ENCODE assay signal across 8 mouse cellular contexts in genomic region chr5:41884563-41884962, GRCm38 (mm10). TPM values are rescaled to one million over a fixed set of nuclear protein-coding genes. Genes with fewer than 3 reads are reported as not detected.
DNase-seq lines count a peak whose midpoint lies in the region; ATAC-seq and TF ChIP-seq lines count a peak whose summit lies in the region.

No protein-coding gene starts in this region.

- no peak overlapping the region for H3K27ac ChIP-seq in forebrain, embryonic 13.5 days
- H3K27ac ChIP-seq in kidney, embryonic 16.5 days (ENCODE audit: low read length): no peak overlapping the region
- H3K27ac ChIP-seq in limb, embryonic 14.5 days (replicated peaks; ENCODE audit: low read depth, low read length): no peak overlapping the region
- H3K27ac ChIP-seq in neural tube, embryonic 15.5 days (replicated peaks): no peak overlapping the region

- H3K4me1 ChIP-seq in forebrain, embryonic 13.5 days: 0 out of 2 replicates have a peak, but pooled peaks cover 4% of the 10 kb centered on the region
- H3K4me1 ChIP-seq in kidney, embryonic 16.5 days (ENCODE audit: insufficient read depth, low read length): 0 out of 2 replicates have a peak, but pooled peaks cover 3% of the 10 kb centered on the region
- 0 out of 2 replicates have a peak, but pooled peaks cover 3% of the 10 kb centered on the region for H3K4me1 ChIP-seq in limb, embryonic 14.5 days (ENCODE audit: control insufficient read depth, insufficient read depth, low read length)
- peaks cover 7% of the 10 kb centered on the region for H3K4me1 ChIP-seq in neural tube, embryonic 15.5 days

- no peak overlapping the region for H3K4me3 ChIP-seq in forebrain, embryonic 13.5 days
- no peak overlapping the region for H3K4me3 ChIP-seq in kidney, embryonic 16.5 days (ENCODE audit: low read length)
- no peak overlapping the region for H3K4me3 ChIP-seq in limb, embryonic 14.5 days (replicated peaks; ENCODE audit: low read length)
- H3K4me3 ChIP-seq in neural tube, embryonic 15.5 days (replicated peaks): no peak overlapping the region

- peaks cover 7% of the 10 kb centered on the region; the same call in 1 of the 2 replicates for H3K27me3 ChIP-seq in forebrain, embryonic 13.5 days
- H3K27me3 ChIP-seq in kidney, embryonic 16.5 days (ENCODE audit: insufficient read depth, low read length): no peaks in the 10 kb centered on the region
- H3K27me3 ChIP-seq in limb, embryonic 14.5 days (ENCODE audit: control insufficient read depth, insufficient read depth, low read length): no peaks in the 10 kb centered on the region
- H3K27me3 ChIP-seq in neural tube, embryonic 15.5 days (replicated peaks): no peaks in the 10 kb centered on the region

- no peaks in the 10 kb centered on the region for H3K9me3 ChIP-seq in forebrain, embryonic 13.5 days (replicated peaks)
- no peaks in the 10 kb centered on the region for H3K9me3 ChIP-seq in kidney, embryonic 16.5 days (ENCODE audit: low read length)
- H3K9me3 ChIP-seq in limb, embryonic 14.5 days (ENCODE audit: control insufficient read depth, low read length): no peaks in the 10 kb centered on the region
- H3K9me3 ChIP-seq in neural tube, embryonic 15.5 days (replicated peaks): no peaks in the 10 kb centered on the region

- TF ChIP-seq POLR2A in brain, embryonic 14.5 days (IDR thresholded peaks at IDR 0.05; ENCODE audit: borderline replicate concordance, extremely low read depth, insufficient read depth, insufficient read length, poor library complexity, severe bottlenecking): no peak
- no peak for TF ChIP-seq POLR2A in limb, embryonic 14.5 days (IDR thresholded peaks at IDR 0.05; ENCODE audit: borderline replicate concordance, extremely low read depth, insufficient read depth, insufficient read length)

- DNase-seq in 416B (ENCODE audit: low read depth): peak; percentile 63
- peak; percentile 65 for DNase-seq in CD4-positive, CD25-positive, alpha-beta regulatory T cell, adult 2 months (ENCODE audit: low read depth, low spot score)
- peak; percentile 81 for DNase-seq in brain, embryonic 14.5 days (ENCODE audit: low read depth)
- peak; percentile 85 for DNase-seq in limb, embryonic 14.5 days (ENCODE audit: low spot score)

- H3K4me2 ChIP-seq in forebrain, embryonic 13.5 days: no peak overlapping the region
- 0 out of 2 replicates have a peak overlapping the region, but pooled peaks have one; percentile 31 for H3K4me2 ChIP-seq in kidney, embryonic 16.5 days (replicated peaks; ENCODE audit: low read depth, low read length)
- H3K4me2 ChIP-seq in limb, embryonic 14.5 days (replicated peaks; ENCODE audit: low read depth, low read length, severe bottlenecking): peak overlapping the region; percentile 33
- H3K4me2 ChIP-seq in neural tube, embryonic 15.5 days: peak overlapping the region; percentile 15; the same call in 1 of the 2 replicates

- ATAC-seq in forebrain, embryonic 13.5 days: peak; percentile 51; the same call in 1 of the 2 replicates
- peak; percentile 67; the same call in 1 of the 2 replicates for ATAC-seq in kidney, embryonic 16.5 days (ENCODE audit: low FRiP score, low TSS enrichment)
- ATAC-seq in limb, embryonic 14.5 days (ENCODE audit: low FRiP score, low read depth): peak; percentile 57; the same call in 1 of the 2 replicates
- ATAC-seq in neural tube, embryonic 15.5 days (ENCODE audit: low FRiP score): no peak
- ATAC-seq in erythroid progenitor cell, adult 5-6 weeks (replicated peaks; ENCODE audit: low FRiP score, poor library complexity, severe bottlenecking): no peak

- TF ChIP-seq CTCF in brain, embryonic 14.5 days (IDR thresholded peaks at IDR 0.05; ENCODE audit: borderline replicate concordance, extremely low read depth, insufficient read depth, insufficient read length): peak; percentile 78; the same call in 1 of the 2 replicates

- H3K36me3 ChIP-seq in forebrain, embryonic 13.5 days (ENCODE audit: poor library complexity, severe bottlenecking): no peaks in the 10 kb centered on the region
- H3K36me3 ChIP-seq in kidney, embryonic 16.5 days (ENCODE audit: insufficient read depth, low read length): no peaks in the 10 kb centered on the region
- no peaks in the 10 kb centered on the region for H3K36me3 ChIP-seq in limb, embryonic 14.5 days (ENCODE audit: control insufficient read depth, insufficient read depth, low read length)
- H3K36me3 ChIP-seq in neural tube, embryonic 15.5 days: no peaks in the 10 kb centered on the region

- 25% methylated on average over 12 of the region's 12 CpGs for WGBS in forebrain, embryonic 13.5 days
- whole genome bisulfite sequencing in kidney, embryonic 16.5 days: 11% methylated on average over 12 of the region's 12 CpGs
- WGBS in limb, embryonic 14.5 days: 6% methylated on average over 12 of the region's 12 CpGs
- 11% methylated on average over 12 of the region's 12 CpGs for WGBS in neural tube, embryonic 15.5 days

- H3K9ac ChIP-seq in forebrain, embryonic 13.5 days: no peak overlapping the region
- H3K9ac ChIP-seq in kidney, embryonic 16.5 days (replicated peaks; ENCODE audit: low read length): no peak overlapping the region
- no peak overlapping the region for H3K9ac ChIP-seq in limb, embryonic 14.5 days (ENCODE audit: low read depth, low read length, severe bottlenecking)
- no peak overlapping the region for H3K9ac ChIP-seq in neural tube, embryonic 15.5 days (replicated peaks)

RNA-seq across cellular contexts. Expression of gene Bod1l, which starts 40.4 kb away (rescaled TPM):
- 10.7 and 15.9 TPM in 2 replicates for polyA plus RNA-seq in brain, embryonic 14.5 days (2012; rRNA removed)
- polyA plus RNA-seq in forebrain, embryonic 13.5 days (2015; fragmentation: Nextera tagmentation; extraction: Ambion mirVana): 28.9 and 29.6 TPM in 2 replicates
- 19.0 and 20.9 TPM in 2 replicates for polyA plus RNA-seq in kidney, embryonic 16.5 days (2015; fragmentation: Nextera tagmentation; extraction: Ambion mirVana)
- 8.5 and 11.8 TPM in 2 replicates for polyA plus RNA-seq in limb, embryonic 14.5 days (2012; rRNA removed)
- polyA plus RNA-seq in limb, embryonic 14.5 days (2014; fragmentation: Nextera tagmentation; extraction: Ambion mirVana): 23.9 and 27.6 TPM in 2 replicates
- 29.4 and 30.1 TPM in 2 replicates for polyA plus RNA-seq in neural tube, embryonic 15.5 days (2015; fragmentation: Nextera tagmentation; extraction: Ambion mirVana)
- 18.0 and 23.5 TPM in 2 replicates for total RNA-seq in erythroid progenitor cell, adult 5-6 weeks (2015; ENCODE audit: low replicate concordance)
- 34.7 and 88.4 TPM in 2 replicates for total RNA-seq in erythroid progenitor cell, adult 5-6 weeks (2017; ENCODE audit: low replicate concordance)

Comparison
In these comparisons a context has a peak if more than half of its experiments do, and no peak if none do; other contexts are left out.
1. ATAC-seq: peak in forebrain, embryonic 13.5 days (single experiment), kidney, embryonic 16.5 days (single experiment) and limb, embryonic 14.5 days (single experiment); none in neural tube, embryonic 15.5 days (single experiment) and erythroid progenitor cell, adult 5-6 weeks (single experiment).
2. Peak in every context shown above with its lines, with median percentiles within 50 percentile points of each other: DNase-seq.